Mouse (Mus musculus) lung, adult 2 months (tissue): ENCODE data around the gene Rplp2.

ENCODE experiments used
- CTCF ChIP-seq: fragments of 200-500 bp; IDR thresholded peaks from 2 replicates; pipeline ENCODE4 v1.5.1; 2011; ENCODE audit warnings: mild to moderate bottlenecking, low read length, control low read depth; ENCODE audit not compliant: insufficient read depth
- POLR2A ChIP-seq: fragments of 200-500 bp; IDR thresholded peaks from 2 replicates; pipeline ENCODE4 v1.6.1; 2011; ENCODE audit warnings: low read depth, mild to moderate bottlenecking, control low read depth, low read length, borderline replicate concordance; ENCODE audit errors: extremely low read depth

- TF ChIP-seq CTCF (peak; percentile 89), POLR2A (no peak)
These were observed 38.3 kb upstream of the Rplp2 start for GRCm38 (mm10) chr7:141408833-141409232.
